Mouse (Mus musculus): ENCODE measurements around the gene Mapkapk2.
"Not testable (repeated sequence)": the region's sequence is repeated elsewhere in the genome, so short reads cannot be mapped to it uniquely, and the experiment has no call there.

The Mapkapk2 gene

DNA sequence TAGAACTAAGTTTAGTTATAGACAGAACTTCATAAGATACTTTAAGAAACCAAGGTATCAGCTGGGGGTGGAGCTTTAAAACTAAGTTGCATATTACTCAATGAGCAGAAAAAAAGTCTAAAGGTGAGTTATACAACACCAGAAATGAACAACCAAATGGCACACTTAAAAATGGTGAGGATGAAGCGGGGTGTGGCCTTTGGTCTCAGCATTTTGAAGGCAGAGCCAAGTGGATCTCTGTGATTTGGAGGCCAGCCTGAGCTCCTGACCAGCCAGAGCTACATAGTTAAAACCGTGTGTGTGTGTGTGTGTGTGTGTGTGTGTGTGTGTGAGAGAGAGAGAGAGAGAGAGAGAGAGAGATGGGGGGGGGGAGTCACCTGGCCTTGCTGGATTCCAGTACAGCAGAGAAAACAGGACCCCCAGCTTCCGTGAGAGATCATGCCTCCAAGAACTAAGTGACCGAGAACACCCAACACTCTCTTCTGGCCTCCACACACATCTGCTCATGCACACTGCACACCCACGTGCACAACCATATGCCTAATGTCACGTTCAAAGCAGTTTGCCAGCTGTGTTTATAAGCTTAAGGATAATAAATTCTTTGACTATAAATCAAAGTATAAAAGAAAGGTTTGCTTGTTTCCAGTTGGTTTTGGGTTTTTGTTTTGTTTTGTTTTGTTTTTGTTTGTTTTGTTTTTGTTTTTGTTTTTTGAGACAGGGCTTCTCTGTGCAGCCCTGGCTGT is 49.3 kb downstream of the Mapkapk2 start:
- no peak for DNase-seq

DNA sequence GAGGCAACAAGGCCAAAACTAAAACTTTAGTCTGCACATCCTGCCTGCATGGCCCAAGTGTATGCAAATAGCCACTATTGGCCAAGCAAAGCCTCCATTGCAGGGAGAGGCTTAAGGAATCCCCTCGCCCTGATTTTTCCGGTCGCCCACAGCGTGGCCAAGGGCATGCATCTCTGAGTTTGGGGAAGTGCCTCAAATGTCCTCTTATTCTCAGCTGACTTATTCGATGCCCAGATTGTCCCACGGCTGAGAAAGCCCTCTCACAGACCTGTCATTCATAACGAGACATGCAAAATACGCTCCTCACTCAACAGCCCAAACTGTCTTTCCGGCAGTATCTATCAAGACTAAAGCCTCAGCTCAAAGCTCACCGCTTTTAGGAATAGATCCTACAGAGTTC is 51.0 kb downstream of the Mapkapk2 start:
- DNase-seq: no peak

DNA sequence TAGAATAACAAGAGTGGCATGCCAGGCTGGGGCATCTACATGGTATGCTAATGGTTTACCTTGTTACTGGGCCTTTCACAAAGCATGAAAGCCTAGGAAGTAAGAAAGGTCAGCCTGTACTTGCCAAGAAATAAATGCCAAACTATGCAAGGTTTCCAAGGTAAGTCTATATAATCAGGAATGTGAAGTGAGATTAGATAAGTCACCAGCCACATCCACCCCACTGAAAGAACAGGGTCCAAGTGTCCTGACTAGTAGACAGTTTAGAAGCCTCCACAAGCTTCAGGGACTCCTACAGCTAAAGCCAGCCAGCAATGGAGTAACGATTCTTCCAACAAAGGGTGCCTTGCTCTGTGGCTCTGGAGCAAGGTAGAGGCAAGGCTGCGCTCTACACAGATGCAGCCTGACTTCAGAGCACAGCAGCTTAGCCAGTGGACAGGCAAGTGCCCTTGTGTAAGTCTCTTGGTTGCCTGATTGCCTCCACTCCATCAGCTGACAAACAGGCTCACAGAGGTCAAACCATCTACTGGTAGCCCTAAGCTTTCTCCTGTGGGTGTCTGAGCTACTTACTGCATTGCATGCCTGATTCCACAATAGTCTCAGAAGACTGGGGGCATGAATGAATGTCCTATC is 51.8 kb downstream of the Mapkapk2 start:
- no peak for DNase-seq

DNA sequence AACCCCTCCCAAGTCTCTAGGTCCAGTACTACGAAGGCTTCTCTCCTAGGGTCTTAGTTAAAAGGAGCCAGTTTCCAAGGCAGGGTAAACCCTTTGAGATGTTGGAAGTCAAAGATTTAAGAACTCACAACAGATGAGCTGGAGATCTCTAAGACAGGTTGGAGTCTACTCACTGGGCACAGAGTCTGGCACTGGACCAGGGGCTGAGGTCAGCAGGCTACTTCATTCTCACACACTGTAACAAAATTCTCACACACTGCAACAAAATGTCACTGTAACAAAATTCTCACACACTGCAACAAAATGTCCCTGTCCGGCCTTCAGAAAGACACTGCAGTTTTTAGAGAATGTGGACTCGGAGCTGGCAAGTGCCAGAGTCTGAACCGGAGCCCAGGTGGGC is 54.0 kb downstream of the Mapkapk2 start:
- DNase-seq: no peak

DNA sequence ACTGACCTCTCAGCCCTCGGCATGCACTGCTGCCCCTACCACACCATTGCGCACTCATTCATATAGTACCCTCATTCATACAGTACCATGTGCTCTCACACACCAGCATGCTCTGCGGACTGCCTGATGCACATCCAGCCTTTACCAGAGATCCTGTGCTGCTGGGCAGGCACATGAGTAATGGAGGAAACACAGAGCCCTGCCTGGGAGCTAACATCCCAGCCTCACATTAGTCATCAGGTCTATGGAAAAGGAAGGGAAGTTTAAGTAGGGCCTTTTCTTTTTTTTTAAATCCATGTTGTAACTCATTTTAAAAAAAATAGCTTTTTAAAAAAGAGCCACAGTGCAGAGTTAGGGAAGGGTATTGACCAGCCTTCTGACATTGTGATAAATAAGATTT is 54.9 kb downstream of the Mapkapk2 start:
- no peak for DNase-seq

DNA sequence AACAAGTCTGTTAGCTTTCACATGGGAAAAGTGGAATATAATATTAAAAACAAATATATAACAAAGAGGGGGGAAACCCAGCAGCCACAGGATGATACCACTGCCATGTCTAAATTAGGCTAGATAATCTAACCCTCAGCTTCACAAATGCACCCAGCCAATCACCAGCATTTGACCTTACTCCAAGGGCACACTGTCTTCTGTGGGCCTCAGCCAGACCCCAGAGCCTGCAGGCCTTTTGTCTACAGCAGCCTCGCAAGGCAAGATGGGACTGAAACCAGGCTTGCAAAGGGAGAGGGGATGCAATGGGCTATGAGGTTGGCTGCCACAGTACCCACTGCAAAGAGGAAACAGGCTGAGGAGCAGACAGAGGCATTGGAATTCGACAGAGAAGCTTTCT is 55.4 kb downstream of the Mapkapk2 start:
- no peak for DNase-seq

DNA sequence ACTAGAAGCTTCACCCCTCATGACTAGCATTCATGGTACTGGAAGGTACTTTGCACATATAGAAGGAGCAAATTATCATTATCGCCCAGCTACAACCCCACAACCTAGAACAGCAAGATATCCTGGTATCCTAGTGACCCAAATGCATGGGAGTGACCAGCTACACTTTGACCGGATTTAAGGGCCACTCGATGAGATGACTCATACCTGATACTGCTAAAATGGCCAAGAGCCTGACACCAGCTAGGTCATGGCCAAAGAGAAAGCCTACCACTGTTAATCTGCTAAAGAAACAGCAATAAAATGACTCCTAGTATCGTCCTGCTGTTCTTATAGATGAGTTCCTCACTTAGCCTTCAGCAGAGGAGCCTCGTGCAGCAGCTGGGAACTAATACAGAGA is 58.1 kb downstream of the Mapkapk2 start:
- no peak for DNase-seq

DNA sequence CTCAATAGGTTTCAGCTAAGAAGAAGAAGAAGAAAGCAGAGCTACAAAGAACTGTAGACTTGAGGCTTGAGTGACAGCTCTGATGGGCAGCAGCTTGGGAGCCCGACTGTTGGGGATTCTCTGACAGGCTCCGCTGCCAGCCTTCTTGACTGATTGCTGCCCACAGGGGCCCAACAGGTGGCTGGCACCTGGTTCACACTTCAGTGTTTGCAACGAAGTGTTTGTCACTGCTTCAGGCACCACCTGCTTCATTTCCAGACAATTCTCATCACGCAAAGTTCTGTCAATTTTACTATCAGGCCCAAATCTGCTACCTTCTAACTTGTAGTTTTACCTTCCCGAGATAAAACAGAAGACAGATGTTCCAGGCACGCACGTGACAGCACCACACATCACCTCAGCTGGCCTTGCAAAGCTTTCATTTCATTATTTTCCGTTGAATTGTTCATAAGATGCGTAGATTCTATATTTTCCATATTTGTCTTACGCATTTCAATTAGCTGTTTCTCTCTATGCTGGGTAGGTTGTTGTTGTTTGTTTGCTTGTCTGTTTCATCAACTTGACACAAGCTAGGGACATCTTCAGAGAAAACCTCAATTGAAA is 59.1 kb downstream of the Mapkapk2 start:
- no peak for DNase-seq

DNA sequence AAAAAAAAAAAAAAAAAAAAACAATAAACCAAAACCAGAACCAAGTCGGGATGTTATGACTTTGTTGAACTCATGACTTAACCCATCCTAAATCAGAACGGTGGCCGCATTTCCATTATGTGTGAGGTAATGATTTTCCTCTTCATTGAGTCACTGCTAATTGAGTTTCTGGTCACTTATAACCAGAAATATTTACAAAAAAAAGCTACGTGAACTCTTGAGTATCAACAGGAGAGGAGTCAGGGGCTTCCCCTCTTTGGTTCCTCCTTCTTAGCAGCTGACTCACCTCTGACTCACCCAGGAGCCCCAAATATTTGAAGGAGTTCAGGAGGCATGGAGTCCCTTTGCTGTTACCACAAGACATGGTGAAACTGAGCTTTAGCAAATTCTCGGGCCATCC is 59.6 kb downstream of the Mapkapk2 start:
- DNase-seq: no peak

DNA sequence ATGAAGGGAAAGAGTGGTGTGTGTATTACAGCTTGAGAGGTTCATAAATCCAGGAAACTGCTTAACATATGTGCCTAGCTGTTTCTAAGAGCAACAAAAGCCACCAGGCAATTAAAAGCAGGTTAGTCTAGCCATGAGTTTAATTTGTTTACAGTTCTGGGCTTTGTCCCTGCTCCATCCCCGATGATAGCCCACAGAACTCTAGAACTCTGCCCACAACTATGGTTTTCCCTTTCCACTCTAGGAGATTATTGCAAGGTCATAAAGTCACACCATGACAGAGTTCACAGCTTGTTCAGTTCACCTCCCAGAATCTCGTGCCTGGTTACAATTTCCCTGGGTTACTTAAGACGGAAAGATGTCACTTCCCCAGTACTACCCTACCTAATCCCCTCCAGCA is 66.4 kb downstream of the Mapkapk2 start:
- no peak for DNase-seq

DNA sequence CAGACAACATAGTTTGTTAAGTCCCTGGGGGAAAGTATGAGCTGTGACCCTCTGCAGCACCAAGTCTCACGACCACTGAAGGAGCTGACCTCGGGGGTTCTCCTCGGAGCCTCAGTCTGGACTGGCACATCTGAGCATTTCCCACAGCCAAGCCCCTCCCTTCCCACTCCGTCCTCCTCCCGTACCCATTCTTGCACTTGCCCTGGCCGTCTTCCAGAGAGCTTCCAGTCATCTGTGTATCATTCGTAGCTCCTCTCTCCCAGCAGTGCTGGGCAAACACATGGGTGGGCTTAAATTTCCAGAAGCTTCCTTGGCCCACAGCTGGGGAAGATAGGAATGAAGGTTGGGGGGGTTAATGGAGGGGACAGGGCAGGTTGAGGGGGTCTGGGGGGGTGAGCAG is 67.4 kb downstream of the Mapkapk2 start:
- DNase-seq: no peak

DNA sequence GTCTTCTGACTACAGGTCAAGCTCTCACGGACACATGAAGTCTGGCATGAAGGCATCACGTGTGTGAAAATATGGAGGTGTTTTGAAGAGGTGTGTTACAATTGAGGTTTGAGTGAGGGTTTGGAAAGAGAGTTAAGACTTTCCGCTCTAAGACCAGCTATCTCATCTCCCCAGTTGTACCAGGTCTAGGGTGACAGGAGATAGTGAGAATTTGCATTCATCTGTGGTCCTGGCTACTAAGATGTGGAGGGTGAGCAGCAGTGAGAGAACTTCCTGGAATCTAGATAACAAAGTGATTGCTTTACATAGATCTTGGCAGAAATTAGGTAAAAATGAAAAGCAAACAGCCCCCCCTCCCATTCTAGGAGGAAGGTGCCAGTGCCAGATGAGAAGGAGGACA is 68.4 kb downstream of the Mapkapk2 start:
- no peak for DNase-seq

DNA sequence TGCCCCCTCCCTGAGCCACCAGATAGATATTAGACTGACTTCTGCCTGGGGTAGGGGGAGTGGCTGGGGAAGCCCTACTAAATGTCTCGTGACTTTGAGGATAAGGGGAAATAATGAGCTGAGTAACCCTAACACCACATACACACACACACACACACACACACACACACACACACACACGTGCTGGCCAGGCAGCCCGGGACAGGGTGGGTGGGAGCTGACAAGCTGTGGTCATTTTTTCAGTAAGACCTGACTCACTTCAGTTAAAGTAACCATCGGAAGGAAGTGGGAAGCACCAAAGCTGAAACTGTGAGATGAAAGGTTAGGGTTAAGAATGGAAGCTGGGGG is 71.8 kb downstream of the Mapkapk2 start:
- no peak for DNase-seq

DNA sequence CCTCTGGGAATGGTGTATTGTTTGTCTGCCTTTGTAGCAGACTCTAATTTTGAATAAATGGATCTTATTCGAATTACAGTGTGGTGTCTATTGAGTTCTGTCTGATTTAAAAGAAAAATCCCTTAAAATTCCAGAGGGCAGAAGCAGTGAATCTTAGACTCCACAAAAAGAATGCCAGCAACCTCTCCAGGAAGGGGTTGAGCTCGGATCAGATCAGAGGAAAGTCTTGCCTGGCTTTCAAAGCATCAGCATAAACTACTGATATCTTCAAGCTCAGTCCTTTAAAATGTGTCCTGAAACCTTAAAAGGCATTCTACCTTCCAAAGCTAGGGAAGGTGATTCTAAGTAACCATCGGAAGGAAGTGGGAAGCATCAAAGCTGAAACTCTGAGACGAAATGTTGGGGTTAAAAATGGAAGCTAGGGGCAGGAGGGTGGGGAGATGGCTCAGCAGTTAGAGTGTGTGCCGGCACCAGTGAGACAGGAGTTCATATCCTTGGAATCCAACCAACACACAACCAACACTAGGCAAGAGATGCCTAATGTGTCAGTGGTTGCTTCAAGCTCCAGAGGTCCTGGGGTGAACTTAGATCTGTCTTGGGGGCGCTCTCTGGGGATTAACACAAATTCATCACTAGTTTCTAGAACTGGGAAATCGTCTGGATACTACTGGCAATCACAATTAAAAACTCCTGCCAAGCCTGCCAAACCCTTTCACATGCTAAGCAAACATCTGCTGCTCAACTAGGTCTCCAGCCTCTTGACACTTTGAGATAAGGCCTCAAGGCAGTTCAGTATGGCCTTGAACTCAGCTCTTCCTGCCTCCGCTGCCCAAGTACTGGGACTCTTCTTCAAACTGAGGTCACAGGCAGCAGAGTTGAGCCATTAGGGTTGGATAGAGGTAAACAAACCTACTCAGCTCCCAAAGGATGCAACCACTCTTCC is 72.5 kb downstream of the Mapkapk2 start:
- DNase-seq: no peak

DNA sequence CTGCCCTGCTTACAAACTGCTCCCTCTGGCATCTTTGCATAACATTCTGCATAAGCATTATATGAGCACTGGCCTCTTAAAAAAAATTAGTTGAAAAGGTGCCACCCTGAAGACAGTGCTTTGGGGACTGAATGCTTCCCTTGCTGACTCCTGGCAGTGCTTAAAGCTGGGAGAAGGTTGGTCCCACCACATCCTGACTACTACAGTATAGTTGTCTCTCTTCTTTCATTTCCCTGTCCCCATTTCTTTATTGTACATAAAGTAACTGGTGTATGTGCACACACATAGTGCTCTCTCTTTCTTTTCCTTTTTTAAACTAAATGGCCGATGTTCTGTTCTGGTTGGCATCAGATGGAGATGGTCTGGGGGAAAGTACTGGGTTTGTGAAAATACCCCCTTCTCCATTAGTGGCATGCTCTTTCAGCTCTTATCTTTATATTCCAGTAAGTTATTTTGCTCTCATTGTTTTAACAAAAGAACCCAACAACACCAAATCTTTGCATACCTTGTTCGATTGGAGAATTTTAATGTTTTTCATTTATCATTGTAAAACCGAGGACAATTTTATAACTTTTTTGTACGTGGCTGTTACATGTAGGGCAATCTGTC is 74.3 kb downstream of the Mapkapk2 start:
- not testable (repeated sequence) for DNase-seq

DNA sequence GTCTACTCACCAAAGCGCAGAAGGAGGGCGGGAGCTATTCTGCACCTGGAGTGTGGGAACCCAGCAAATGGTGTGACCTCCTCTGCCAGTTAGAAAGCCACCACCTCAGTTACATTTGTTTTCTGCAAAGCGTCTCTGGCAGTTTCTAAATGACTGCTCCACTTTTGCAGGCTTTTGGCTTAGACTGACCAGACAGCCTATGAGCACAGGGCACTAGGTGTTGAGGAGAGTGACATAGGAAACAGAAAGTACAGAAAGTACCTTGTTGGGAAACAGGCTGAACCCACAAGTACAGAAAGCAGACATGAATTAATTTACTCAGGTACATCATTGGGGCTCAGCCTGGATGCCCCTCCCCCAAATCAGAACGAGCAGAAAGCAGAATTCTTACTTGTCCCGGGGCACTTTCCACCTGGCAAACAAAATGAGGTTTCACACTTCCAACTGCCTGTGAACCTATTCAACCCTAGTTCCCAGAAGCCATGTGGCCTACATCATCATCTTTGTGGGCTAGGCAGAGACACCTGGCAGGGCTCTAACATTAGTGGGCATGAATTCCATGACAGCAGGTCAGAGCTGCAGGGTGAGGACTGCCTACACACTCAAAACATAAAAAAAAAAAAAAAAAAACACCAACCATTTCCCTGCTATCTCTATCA is 74.9 kb downstream of the Mapkapk2 start:
- peak; percentile 7 for DNase-seq

DNA sequence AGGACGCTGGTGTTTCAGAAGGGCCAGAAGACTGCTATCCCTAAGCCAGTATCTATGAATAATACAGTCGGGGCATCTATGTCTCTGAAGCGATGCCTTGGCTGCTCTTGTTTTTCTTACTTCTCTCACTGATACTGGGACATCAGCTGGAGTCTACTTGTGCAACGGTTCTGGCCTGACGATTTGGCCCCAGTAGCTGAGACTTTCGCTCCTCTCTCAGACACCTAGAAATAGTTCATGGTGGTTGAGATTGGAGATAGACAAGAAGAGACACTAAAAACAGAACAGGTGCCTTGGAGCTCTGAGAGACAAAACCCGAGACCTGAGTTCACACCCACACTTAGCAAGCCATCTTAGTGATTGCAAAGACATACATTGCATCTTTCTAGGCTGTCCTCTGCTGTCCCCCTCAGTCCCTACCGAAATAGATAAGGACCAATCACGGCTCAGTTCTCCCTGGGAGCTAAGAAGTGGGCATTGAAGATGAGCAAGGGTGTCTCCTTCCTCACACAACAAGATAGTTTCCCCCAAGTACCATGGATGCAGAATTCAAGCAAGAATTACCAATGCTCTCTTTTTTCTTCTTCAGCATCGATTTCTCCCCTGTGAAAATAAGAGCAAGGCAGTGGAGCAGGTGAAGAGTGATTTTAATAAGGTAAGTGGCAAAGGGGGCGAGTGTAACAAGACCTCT is 75.6 kb downstream of the Mapkapk2 start:
- DNase-seq: no peak

DNA sequence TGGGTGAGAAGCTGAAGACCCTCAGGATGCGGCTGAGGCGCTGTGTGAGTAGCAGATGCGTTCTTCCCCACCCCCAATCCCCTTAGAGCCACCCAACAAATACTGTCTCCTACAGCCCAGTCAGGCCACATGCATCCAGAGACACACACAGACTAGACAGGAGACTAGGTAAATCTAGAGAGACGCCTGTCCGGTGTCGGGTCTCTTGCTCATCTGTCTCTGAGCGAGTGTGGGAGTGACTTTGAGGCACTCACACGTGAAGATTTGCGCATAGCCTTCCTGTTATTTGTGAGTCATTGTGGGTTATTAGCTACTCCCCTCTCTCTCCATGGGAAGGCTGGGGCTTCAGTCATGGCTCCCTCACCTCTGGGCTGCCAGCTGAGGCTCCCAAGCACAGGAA is 76.2 kb downstream of the Mapkapk2 start:
- no peak for DNase-seq

DNA sequence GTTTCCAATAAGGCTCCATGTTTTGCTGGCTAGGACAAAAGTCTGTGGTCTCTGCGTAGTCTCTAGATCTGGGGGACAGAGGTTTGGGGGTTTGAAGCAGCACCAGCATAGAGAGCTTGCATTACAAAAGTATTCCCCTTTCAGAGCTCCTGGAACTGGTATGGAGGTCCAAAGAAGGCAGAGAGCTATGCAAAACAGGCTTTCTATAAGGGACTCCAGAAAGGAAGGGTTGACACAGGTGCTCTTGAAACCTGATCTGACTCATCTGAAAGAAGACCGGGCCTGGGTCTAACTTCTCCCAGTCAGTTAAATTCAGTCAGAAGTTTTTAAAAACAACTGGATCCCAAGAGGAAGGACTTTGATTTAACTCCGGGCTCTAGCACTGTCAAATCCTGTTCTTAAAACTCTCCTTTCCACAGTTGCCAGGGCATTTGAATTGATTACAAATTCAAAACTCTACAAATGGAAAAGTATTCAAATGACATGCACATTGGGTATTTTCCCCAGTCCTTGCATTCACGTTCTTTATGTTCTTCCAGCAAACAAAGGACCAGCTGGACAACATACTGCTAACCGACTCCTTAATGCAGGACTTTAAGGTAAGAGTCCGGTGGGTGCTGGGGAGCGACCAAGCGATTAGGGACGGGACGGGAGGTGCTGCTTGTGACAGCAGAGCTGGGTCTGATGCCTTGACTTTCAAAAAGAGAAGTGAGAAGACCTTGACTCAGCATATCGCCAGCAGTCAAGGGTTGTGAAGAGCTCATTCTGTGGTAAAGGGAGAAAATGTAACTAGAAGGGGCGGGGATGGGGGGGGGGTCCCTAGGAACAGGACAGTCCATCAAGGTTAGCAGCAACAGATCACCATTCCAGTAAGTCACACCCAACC is 77.0 kb downstream of the Mapkapk2 start:
- DNase-seq: no peak

DNA sequence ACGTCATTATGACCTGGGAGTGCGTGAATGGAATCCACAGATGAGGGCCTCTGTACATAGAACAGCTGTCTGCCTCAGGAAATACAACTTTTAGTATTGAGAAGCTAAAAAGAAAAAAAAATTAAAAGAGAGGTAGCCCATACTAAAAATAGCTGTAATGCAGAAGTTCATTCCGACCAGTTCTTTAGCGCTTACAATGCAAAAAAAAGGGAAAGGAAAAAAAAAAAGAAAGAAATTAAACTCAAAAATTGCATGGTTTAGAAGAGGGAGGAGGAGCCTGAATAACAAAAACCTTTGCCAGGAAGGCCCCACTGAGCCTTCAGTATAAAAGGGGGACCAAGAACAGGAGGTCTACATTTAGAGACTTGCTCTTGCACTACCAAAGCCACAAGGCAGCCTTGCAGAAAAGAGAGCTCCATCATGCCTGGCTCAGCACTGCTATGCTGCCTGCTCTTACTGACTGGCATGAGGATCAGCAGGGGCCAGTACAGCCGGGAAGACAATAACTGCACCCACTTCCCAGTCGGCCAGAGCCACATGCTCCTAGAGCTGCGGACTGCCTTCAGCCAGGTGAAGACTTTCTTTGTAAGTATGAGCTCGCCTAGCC is 78.0 kb downstream of the Mapkapk2 start, which contains the start of gene Il10:
TSS of gene Il10 (plus strand) at position 354 of the 607 bp plus-strand sequence.
- no peak for DNase-seq

Measured in cerebellum, adult 8-10 months (tissue).